Mouse (Mus musculus) embryonic facial prominence, embryonic 12.5 days (tissue): ENCODE data around the gene Vapa. TPM values are rescaled to one million over a fixed set of nuclear protein-coding genes. Genes with fewer than 3 reads are reported as not detected.

Source experiments
- ATAC-seq: fragments of 200-750 bp; cut with Nextera tagmentation; 2 replicates; pipeline ENCODE4 v1.8.0; 2017; ENCODE audit not compliant: insufficient number of reproducible peaks, insufficient read depth, low FRiP score, low TSS enrichment
- H3K27ac ChIP-seq: fragments of 300-500 bp; sonication (generic); 2 replicates; pipeline ENCODE4 v1.5.1; 2016; ENCODE audit warnings: mild to moderate bottlenecking
- H3K27me3 ChIP-seq: fragments of 300-500 bp; sonication (generic); 2 replicates; pipeline ENCODE4 v1.6.1; 2016; ENCODE audit warnings: mild to moderate bottlenecking, moderate library complexity
- H3K36me3 ChIP-seq: fragments of 300-500 bp; sonication (generic); 2 replicates; pipeline ENCODE4 v1.6.1; 2016; ENCODE audit warnings: mild to moderate bottlenecking
- H3K4me1 ChIP-seq: fragments of 300-500 bp; sonication (generic); 2 replicates; pipeline ENCODE4 v1.6.1; 2016
- H3K4me2 ChIP-seq: fragments of 300-500 bp; sonication (generic); replicated peaks from 2 replicates; pipeline ENCODE4 v1.6.1; 2016; ENCODE audit warnings: mild to moderate bottlenecking, moderate library complexity
- H3K4me3 ChIP-seq: fragments of 300-500 bp; sonication (generic); 2 replicates; pipeline ENCODE4 v1.5.1; 2016; ENCODE audit warnings: mild to moderate bottlenecking
- H3K9ac ChIP-seq: fragments of 300-500 bp; sonication (generic); 2 replicates; pipeline ENCODE4 v1.6.1; 2016; ENCODE audit warnings: mild to moderate bottlenecking, moderate library complexity
- H3K9me3 ChIP-seq: fragments of 300-500 bp; sonication (generic); 2 replicates; pipeline ENCODE4 v1.6.1; 2016; ENCODE audit warnings: mild to moderate bottlenecking, moderate library complexity
- WGBS: fragments of 180-500 bp; shearing (Covaris S2); methylation state at CpG from one replicate; pipeline ENCODE4 v1.1.7; 2016; 5-methylcytosine and 5-hydroxymethylcytosine counted together
- polyA plus RNA-seq: library from polyadenylated mRNA; unstranded; fragments of >200 nt; fragmentation: Nextera tagmentation; extraction: Ambion mirVana; gene quantifications from 2 replicates; pipeline ENCODE4 v1.2.1, GENCODE M21; 2016

Gene Vapa
- polyA plus RNA-seq, 1 experiment from 2014 or later: 216 TPM

- WGBS: 89% methylated on average over 2 of the region's 2 CpGs
- no peak for ATAC-seq
- Histone ChIP-seq H3K4me2 (no peak overlapping the region), H3K4me1 (peaks cover 5% of the 10 kb centered on the region; the same call in 1 of the 2 replicates), H3K36me3 (no peaks in the 10 kb centered on the region), H3K9me3 (no peaks in the 10 kb centered on the region), H3K27me3 (no peaks in the 10 kb centered on the region), H3K27ac (no peak overlapping the region), H3K4me3 (no peak overlapping the region), H3K9ac (no peak overlapping the region)
Measured at GRCm38 (mm10) chr17:65618431-65618830, 5.1 kb upstream of the Vapa start.

- H3K9me3 ChIP-seq: no peaks in the 10 kb centered on the region
- H3K27me3 ChIP-seq: no peaks in the 10 kb centered on the region
- H3K36me3 ChIP-seq: no peaks in the 10 kb centered on the region
- peaks cover 15% of the 10 kb centered on the region for H3K4me1 ChIP-seq
- WGBS: 50% methylated on average over 3 of the region's 3 CpGs
- no peak overlapping the region for H3K4me2 ChIP-seq
- no peak overlapping the region for H3K27ac ChIP-seq
- no peak for ATAC-seq
- H3K4me3 ChIP-seq: no peak overlapping the region
- H3K9ac ChIP-seq: no peak overlapping the region
Measured at GRCm38 (mm10) chr17:65615678-65616077, 2.3 kb upstream of the Vapa start.

- Histone ChIP-seq H3K9ac (peak overlapping the region; percentile 99), H3K4me3 (peak overlapping the region; percentile 96), H3K27ac (peak overlapping the region; percentile 100), H3K27me3 (no peaks in the 10 kb centered on the region), H3K4me1 (peaks cover 23% of the 10 kb centered on the region), H3K9me3 (no peaks in the 10 kb centered on the region), H3K4me2 (peak overlapping the region; percentile 60), H3K36me3 (no peaks in the 10 kb centered on the region)
- WGBS: 1% methylated on average over 9 of the region's 9 CpGs
- ATAC-seq: no peak
Measured at GRCm38 (mm10) chr17:65614431-65614830, 1.1 kb upstream of the Vapa start.

GRCm38 (mm10) chr17:65613142-65613462, 253 bp downstream of the Vapa start:
- Histone ChIP-seq H3K4me2 (peak overlapping the region; percentile 60), H3K4me1 (peaks cover 36% of the 10 kb centered on the region), H3K36me3 (no peaks in the 10 kb centered on the region), H3K27ac (peak overlapping the region; percentile 100), H3K4me3 (peak overlapping the region; percentile 96), H3K9me3 (no peaks in the 10 kb centered on the region), H3K27me3 (no peaks in the 10 kb centered on the region), H3K9ac (peak overlapping the region; percentile 99)
- 0% methylated on average over 29 of the region's 42 CpGs for WGBS
- peak; percentile 68 for ATAC-seq

- H3K36me3 ChIP-seq: no peaks in the 10 kb centered on the region
- ATAC-seq: no peak
- H3K27ac ChIP-seq: peak overlapping the region; percentile 100
- peak overlapping the region; percentile 60 for H3K4me2 ChIP-seq
- peak overlapping the region; percentile 96 for H3K4me3 ChIP-seq
- no peaks in the 10 kb centered on the region for H3K27me3 ChIP-seq
- peaks cover 39% of the 10 kb centered on the region for H3K4me1 ChIP-seq
- WGBS: under 1% methylated on average over 64 of the region's 91 CpGs
- H3K9ac ChIP-seq: peak overlapping the region; percentile 99
- H3K9me3 ChIP-seq: no peaks in the 10 kb centered on the region
Measured at GRCm38 (mm10) chr17:65612391-65613141, 789 bp downstream of the Vapa start.

- Histone ChIP-seq H3K4me3 (peak overlapping the region; percentile 96), H3K4me1 (peaks cover 39% of the 10 kb centered on the region), H3K4me2 (peak overlapping the region; percentile 60), H3K27me3 (no peaks in the 10 kb centered on the region), H3K9me3 (no peaks in the 10 kb centered on the region), H3K36me3 (no peaks in the 10 kb centered on the region), H3K27ac (no peak overlapping the region), H3K9ac (peak overlapping the region; percentile 99; the same call in 1 of the 2 replicates)
- 7% methylated on average over 4 of the region's 4 CpGs for WGBS
- no peak for ATAC-seq
Measured at GRCm38 (mm10) chr17:65611721-65612120, 1.6 kb downstream of the Vapa start.

- H3K27ac ChIP-seq: no peak overlapping the region
- no peaks in the 10 kb centered on the region for H3K36me3 ChIP-seq
- no peak overlapping the region for H3K4me3 ChIP-seq
- no peaks in the 10 kb centered on the region for H3K27me3 ChIP-seq
- 79% methylated on average over 5 of the region's 5 CpGs for WGBS
- H3K4me1 ChIP-seq: peaks cover 34% of the 10 kb centered on the region
- no peak for ATAC-seq
- no peak overlapping the region for H3K9ac ChIP-seq
- H3K4me2 ChIP-seq: no peak overlapping the region
- no peaks in the 10 kb centered on the region for H3K9me3 ChIP-seq
Measured at GRCm38 (mm10) chr17:65608743-65609142, 4.6 kb downstream of the Vapa start.

GRCm38 (mm10) chr17:65608312-65608687, 5.1 kb downstream of the Vapa start:
- 85% methylated on average over 2 of the region's 2 CpGs for WGBS
- Histone ChIP-seq H3K4me3 (no peak overlapping the region), H3K9me3 (no peaks in the 10 kb centered on the region), H3K36me3 (no peaks in the 10 kb centered on the region), H3K4me2 (no peak overlapping the region), H3K27me3 (no peaks in the 10 kb centered on the region), H3K27ac (no peak overlapping the region), H3K4me1 (peaks cover 34% of the 10 kb centered on the region), H3K9ac (no peak overlapping the region)
- no peak for ATAC-seq

GRCm38 (mm10) chr17:65607574-65608311, 5.6 kb downstream of the Vapa start:
- H3K9ac ChIP-seq: no peak overlapping the region
- H3K36me3 ChIP-seq: no peaks in the 10 kb centered on the region
- no peaks in the 10 kb centered on the region for H3K27me3 ChIP-seq
- H3K4me3 ChIP-seq: no peak overlapping the region
- WGBS: 51% methylated on average over 7 of the region's 7 CpGs
- no peak overlapping the region for H3K27ac ChIP-seq
- no peaks in the 10 kb centered on the region for H3K9me3 ChIP-seq
- no peak for ATAC-seq
- H3K4me1 ChIP-seq: peaks cover 34% of the 10 kb centered on the region
- no peak overlapping the region for H3K4me2 ChIP-seq

- no peak overlapping the region for H3K4me2 ChIP-seq
- no peak overlapping the region for H3K4me3 ChIP-seq
- ATAC-seq: no peak
- no peak overlapping the region for H3K27ac ChIP-seq
- no peak overlapping the region for H3K9ac ChIP-seq
- no peaks in the 10 kb centered on the region for H3K27me3 ChIP-seq
- peaks cover 30% of the 10 kb centered on the region for H3K4me1 ChIP-seq
- 86% methylated on average over 4 of the region's 4 CpGs for WGBS
- H3K9me3 ChIP-seq: no peaks in the 10 kb centered on the region
- no peaks in the 10 kb centered on the region for H3K36me3 ChIP-seq
Measured at GRCm38 (mm10) chr17:65606014-65606413, 7.3 kb downstream of the Vapa start.

- no peak overlapping the region for H3K9ac ChIP-seq
- H3K36me3 ChIP-seq: no peaks in the 10 kb centered on the region
- H3K4me3 ChIP-seq: no peak overlapping the region
- H3K9me3 ChIP-seq: no peaks in the 10 kb centered on the region
- H3K4me1 ChIP-seq: peaks cover 25% of the 10 kb centered on the region
- no peak for ATAC-seq
- H3K27me3 ChIP-seq: no peaks in the 10 kb centered on the region
- no peak overlapping the region for H3K4me2 ChIP-seq
- H3K27ac ChIP-seq: no peak overlapping the region
Measured at GRCm38 (mm10) chr17:65604892-65605291, 8.5 kb downstream of the Vapa start.

GRCm38 (mm10) chr17:65604315-65604714, 9.0 kb downstream of the Vapa start:
- H3K4me2 ChIP-seq: no peak overlapping the region
- ATAC-seq: no peak

More at GRCm38 (mm10) chr17:65604315-65604714, 9.0 kb downstream of the Vapa start:
- H3K4me3 ChIP-seq: no peak overlapping the region
- H3K27me3 ChIP-seq: no peaks in the 10 kb centered on the region
- no peaks in the 10 kb centered on the region for H3K36me3 ChIP-seq
- no peak overlapping the region for H3K9ac ChIP-seq
- peaks cover 20% of the 10 kb centered on the region for H3K4me1 ChIP-seq
- no peak overlapping the region for H3K27ac ChIP-seq
- H3K9me3 ChIP-seq: no peaks in the 10 kb centered on the region
